Mouse (Mus musculus) adrenal gland, postnatal 14 days (tissue): Measurements from ENCODE around the gene Rsl24d1. TPM values are rescaled to one million over a fixed set of nuclear protein-coding genes. Genes with fewer than 3 reads are reported as not detected.
"Not testable (repeated sequence)": the region's sequence is repeated elsewhere in the genome, so short reads cannot be mapped to it uniquely, and the experiment has no call there.

Experiments used
- DNase-seq: peaks from one replicate; pipeline ENCODE4 v3.0.0; 2021; ENCODE audit warnings: mixed read lengths
- long read RNA-seq, 2 experiments: library from polyadenylated mRNA; stranded (forward); transcript quantifications; one replicate each; pipeline ENCODE4 v2.0.0; 2021
- total RNA-seq: library from RNA; stranded (reverse); gene quantifications from 2 replicates; pipeline ENCODE4 v1.2.3, GENCODE M21; 2021

Rsl24d1 gene
- total RNA-seq, result 59.3 and 64.6 TPM in 2 replicates
- long read RNA-seq, experiment 1, transcript Rsl24d1-201 (6 exons, 1,543 nt), result major isoform, 73 of 77 reads
- long read RNA-seq, experiment 1, partial matches to known transcripts, result 1 of 77 reads
- long read RNA-seq, experiment 1, other reads (novel, unspliced or antisense), result 3 of 77 reads
- long read RNA-seq, experiment 2, transcript Rsl24d1-201 (6 exons, 1,543 nt), result major isoform, 51 of 57 reads
- long read RNA-seq, experiment 2, partial matches to known transcripts, result 3 of 57 reads
- long read RNA-seq, experiment 2, other reads (novel, unspliced or antisense), result 3 of 57 reads

GRCm38 (mm10) chr9:73112919-73113906 is at the start of gene Rsl24d1:
Gene Rsl24d1 (plus strand): TSS chr9:73113426.
- peak; percentile 90 for DNase-seq

- peak; percentile 55 for DNase-seq
Measured at GRCm38 (mm10) chr9:73063621-73064290, 49.5 kb upstream of the Rsl24d1 start.

- DNase-seq, result peak; percentile 20
Measured at GRCm38 (mm10) chr9:73067086-73067485, 46.1 kb upstream of the Rsl24d1 start.

- no peak for DNase-seq
Measured at GRCm38 (mm10) chr9:73068230-73068679, 45.0 kb upstream of the Rsl24d1 start.

- DNase-seq, result no peak
Measured at GRCm38 (mm10) chr9:73068688-73069087, 44.5 kb upstream of the Rsl24d1 start.

- no peak for DNase-seq
Measured at GRCm38 (mm10) chr9:73070971-73071659, 42.1 kb upstream of the Rsl24d1 start.

- DNase-seq, result no peak
Measured at GRCm38 (mm10) chr9:73072426-73072825, 40.8 kb upstream of the Rsl24d1 start.

GRCm38 (mm10) chr9:73073169-73073568 is 40.1 kb upstream of the Rsl24d1 start:
- DNase-seq, result no peak

GRCm38 (mm10) chr9:73079349-73079748 is 33.9 kb upstream of the Rsl24d1 start:
- DNase-seq, result not testable (repeated sequence)

- no peak for DNase-seq
Measured at GRCm38 (mm10) chr9:73079801-73080325, 33.4 kb upstream of the Rsl24d1 start.

GRCm38 (mm10) chr9:73082291-73083000 is 30.8 kb upstream of the Rsl24d1 start:
- DNase-seq, result no peak

- no peak for DNase-seq
Measured at GRCm38 (mm10) chr9:73083956-73084355, 29.3 kb upstream of the Rsl24d1 start.

- no peak for DNase-seq
Measured at GRCm38 (mm10) chr9:73085845-73086244, 27.4 kb upstream of the Rsl24d1 start.

GRCm38 (mm10) chr9:73087121-73087520 is 26.1 kb upstream of the Rsl24d1 start:
- DNase-seq, result no peak

GRCm38 (mm10) chr9:73087581-73087980 is 25.6 kb upstream of the Rsl24d1 start:
- DNase-seq, result no peak

GRCm38 (mm10) chr9:73089222-73089920 is 23.9 kb upstream of the Rsl24d1 start:
- no peak for DNase-seq

GRCm38 (mm10) chr9:73090121-73090520 is 23.1 kb upstream of the Rsl24d1 start:
- DNase-seq, result no peak

GRCm38 (mm10) chr9:73091747-73092146 is 21.5 kb upstream of the Rsl24d1 start:
- peak; percentile 58 for DNase-seq

- no peak for DNase-seq
Measured at GRCm38 (mm10) chr9:73094580-73094979, 18.6 kb upstream of the Rsl24d1 start.

- no peak for DNase-seq
Measured at GRCm38 (mm10) chr9:73097898-73098297, 15.3 kb upstream of the Rsl24d1 start.
